Mouse (Mus musculus): ENCODE results near the gene Plekha6. TPM values are rescaled to one million over a fixed set of nuclear protein-coding genes. Genes with fewer than 3 reads are reported as not detected.

Plekha6 gene
- polyA plus RNA-seq, 1 experiment from 2014 or later, result 8.8 TPM

GRCm38 (mm10) chr1:133347693-133348520 lies 183.9 kb downstream of the Plekha6 start:
- no peak overlapping the region for H3K27ac ChIP-seq
- no peak for TF ChIP-seq CTCF (IDR thresholded peaks at IDR 0.05; ENCODE audit: low read depth)
- no peak overlapping the region for H3K4me3 ChIP-seq (replicated peaks; ENCODE audit: low read depth, low read length)
- 48% methylated on average over 11 of the region's 11 CpGs for WGBS
- H3K4me1 ChIP-seq (replicated peaks; ENCODE audit: insufficient read depth, low read length), result no peaks in the 10 kb centered on the region
- H3K4me2 ChIP-seq (ENCODE audit: low read length), result no peak overlapping the region
- ATAC-seq (replicated peaks; ENCODE audit: low FRiP score, low read depth) (no peak), DNase-seq (ENCODE audit: low spot score) (peak; percentile 22)
- H3K36me3 ChIP-seq (ENCODE audit: insufficient read depth, low read length), result no peaks in the 10 kb centered on the region
- no peak overlapping the region for H3K9ac ChIP-seq (ENCODE audit: low read depth, low read length)
- H3K27me3 ChIP-seq (ENCODE audit: insufficient read depth, low read length), result no peaks in the 10 kb centered on the region
- H3K9me3 ChIP-seq (replicated peaks; ENCODE audit: low read length), result no peaks in the 10 kb centered on the region

DNA sequence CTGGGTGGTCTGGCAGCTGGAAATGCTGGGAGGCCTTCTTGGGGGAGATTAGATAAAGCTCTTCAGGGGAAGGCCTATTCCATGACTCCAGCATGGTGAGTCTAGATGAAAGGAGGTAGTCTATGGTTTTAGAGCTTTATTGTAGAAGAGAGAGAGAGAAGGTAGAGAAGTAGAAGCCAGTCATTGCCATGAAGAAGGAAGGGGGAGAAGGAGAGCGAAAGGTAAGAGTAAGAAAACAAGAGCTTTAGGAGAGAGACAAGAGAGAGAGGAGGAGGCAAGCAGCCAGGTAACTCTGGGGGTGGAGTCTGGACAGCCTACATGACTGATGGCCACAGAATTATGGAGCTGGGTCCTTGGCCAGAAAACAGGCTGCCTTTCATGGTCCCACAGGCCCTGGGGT lies 186.2 kb downstream of the Plekha6 start, which contains the start of gene Ren1:
Gene Ren1 (plus strand): TSS at position 301 of the 400 bp plus-strand sequence.
- Histone ChIP-seq H3K27ac (no peak within 1 kb of the TSS), H3K9me3 (replicated peaks; ENCODE audit: low read length) (no peaks in the 10 kb centered on the region), H3K4me2 (ENCODE audit: low read length) (no peak within 1 kb of the TSS), H3K4me1 (replicated peaks; ENCODE audit: insufficient read depth, low read length) (no peaks in the 10 kb centered on the region), H3K9ac (ENCODE audit: low read depth, low read length) (peak within 1 kb of the TSS; percentile 24; the same call in 1 of the 2 replicates), H3K36me3 (ENCODE audit: insufficient read depth, low read length) (no peaks in the 10 kb centered on the region), H3K27me3 (ENCODE audit: insufficient read depth, low read length) (no peaks in the 10 kb centered on the region), H3K4me3 (replicated peaks; ENCODE audit: low read depth, low read length) (no peak within 1 kb of the TSS)
- WGBS, result 93% methylated on average over 1 of the region's 1 CpGs
- DNase-seq (ENCODE audit: low spot score), result peak; percentile 19
- no peak for TF ChIP-seq CTCF (IDR thresholded peaks at IDR 0.05; ENCODE audit: low read depth)
- ATAC-seq (replicated peaks; ENCODE audit: low FRiP score, low read depth), result no peak

GRCm38 (mm10) chr1:133351762-133352161 lies 187.8 kb downstream of the Plekha6 start:
- no peak for ATAC-seq (replicated peaks; ENCODE audit: low FRiP score, low read depth)
- 35% methylated on average over 9 of the region's 9 CpGs for WGBS

More at GRCm38 (mm10) chr1:133351762-133352161, 187.8 kb downstream of the Plekha6 start:
- H3K9me3 ChIP-seq (replicated peaks; ENCODE audit: low read length), result no peaks in the 10 kb centered on the region
- H3K9ac ChIP-seq (ENCODE audit: low read depth, low read length), result no peak overlapping the region
- H3K4me2 ChIP-seq (ENCODE audit: low read length), result no peak overlapping the region
- TF ChIP-seq CTCF (IDR thresholded peaks at IDR 0.05; ENCODE audit: low read depth), result no peak
- 0 out of 2 replicates have a peak, but pooled peaks cover 5% of the 10 kb centered on the region for H3K4me1 ChIP-seq (replicated peaks; ENCODE audit: insufficient read depth, low read length)
- no peak overlapping the region for H3K27ac ChIP-seq
- no peak for DNase-seq (ENCODE audit: low spot score)
- no peaks in the 10 kb centered on the region for H3K36me3 ChIP-seq (ENCODE audit: insufficient read depth, low read length)
- no peaks in the 10 kb centered on the region for H3K27me3 ChIP-seq (ENCODE audit: insufficient read depth, low read length)
- H3K4me3 ChIP-seq (replicated peaks; ENCODE audit: low read depth, low read length), result no peak overlapping the region

Other genes starting within 250 kb of the Plekha6 start
- 16.7 and 17.5 TPM in 2 replicates for gene Mdm4, start 133.6 kb upstream of the Plekha6 start, polyA plus RNA-seq (2015; fragmentation: Nextera tagmentation; extraction: Ambion mirVana)
- gene Pik3c2b, start 118.5 kb upstream of the Plekha6 start, polyA plus RNA-seq (2015; fragmentation: Nextera tagmentation; extraction: Ambion mirVana), result 3.0 and 3.2 TPM in 2 replicates
- gene Ppp1r15b, start 33.1 kb upstream of the Plekha6 start, polyA plus RNA-seq (2015; fragmentation: Nextera tagmentation; extraction: Ambion mirVana), result 27.2 and 29.5 TPM in 2 replicates
- 15.4 and 20.6 TPM in 2 replicates for gene Golt1a, start 145.6 kb downstream of the Plekha6 start, polyA plus RNA-seq (2015; fragmentation: Nextera tagmentation; extraction: Ambion mirVana)
- not detected in 2 replicates for gene Kiss1, start 157.7 kb downstream of the Plekha6 start, polyA plus RNA-seq (2015; fragmentation: Nextera tagmentation; extraction: Ambion mirVana)
- gene Ren1, start 186.3 kb downstream of the Plekha6 start, polyA plus RNA-seq (2015; fragmentation: Nextera tagmentation; extraction: Ambion mirVana), result 463 and 484 TPM in 2 replicates
- gene Etnk2, start 199.4 kb downstream of the Plekha6 start, polyA plus RNA-seq (2015; fragmentation: Nextera tagmentation; extraction: Ambion mirVana), result 4.4 and 5.1 TPM in 2 replicates